Mouse (Mus musculus) olfactory bulb, adult 2 months (tissue): Measurements from ENCODE around the gene Sod2.
"Not testable (repeated sequence)": the region's sequence is repeated elsewhere in the genome, so short reads cannot be mapped to it uniquely, and the experiment has no call there.

Source experiments
- CTCF ChIP-seq: fragments of 200-500 bp; IDR thresholded peaks from 2 replicates; pipeline ENCODE4 v1.5.1; 2012; ENCODE audit warnings: low read depth, mild to moderate bottlenecking, low read length, moderate library complexity; ENCODE audit not compliant: insufficient read depth
- POLR2A ChIP-seq: fragments of 200-500 bp; IDR thresholded peaks from 2 replicates; pipeline ENCODE4 v1.6.1; 2012; ENCODE audit warnings: mild to moderate bottlenecking, low read depth, low read length, moderate library complexity; ENCODE audit not compliant: insufficient read depth

DNA sequence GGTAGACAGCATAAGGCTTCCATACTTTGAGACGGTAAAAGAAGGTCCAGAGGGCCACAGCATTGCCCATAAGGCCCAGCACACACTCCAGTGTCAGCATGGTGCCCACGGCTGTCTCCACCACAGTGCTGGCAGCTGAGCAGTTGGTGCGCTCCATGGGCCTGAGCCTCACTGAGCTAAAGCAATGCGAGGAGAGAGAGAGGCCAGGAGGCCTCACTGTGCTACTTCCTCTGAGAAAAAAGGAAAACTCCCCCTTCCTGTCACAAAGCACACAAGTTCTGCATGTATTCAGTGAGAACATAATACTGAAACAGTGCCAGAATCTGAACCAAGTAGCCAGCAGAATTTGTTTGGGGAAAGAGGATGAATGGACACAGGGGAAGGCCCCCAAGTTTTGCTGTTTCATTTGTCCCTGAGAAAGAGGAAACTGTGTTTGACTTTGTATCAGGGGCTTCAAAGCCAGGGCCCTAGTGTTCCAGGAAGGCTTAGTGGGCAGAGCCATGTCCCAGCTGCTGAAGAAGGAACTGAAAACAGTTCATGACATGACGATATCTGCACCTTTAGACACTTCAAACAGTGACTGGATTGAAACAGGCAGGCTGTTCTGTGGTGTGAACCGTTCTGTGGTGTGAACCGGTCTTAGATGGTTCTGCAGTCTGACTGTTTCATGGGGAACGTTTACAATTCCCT, 45.6 kb downstream of the Sod2 start, which contains the start of gene Gpr31b:
- TF ChIP-seq CTCF, POLR2A: not testable (repeated sequence)
